ENCODE assay signal across 8 mouse cellular contexts in the genomic region with DNA sequence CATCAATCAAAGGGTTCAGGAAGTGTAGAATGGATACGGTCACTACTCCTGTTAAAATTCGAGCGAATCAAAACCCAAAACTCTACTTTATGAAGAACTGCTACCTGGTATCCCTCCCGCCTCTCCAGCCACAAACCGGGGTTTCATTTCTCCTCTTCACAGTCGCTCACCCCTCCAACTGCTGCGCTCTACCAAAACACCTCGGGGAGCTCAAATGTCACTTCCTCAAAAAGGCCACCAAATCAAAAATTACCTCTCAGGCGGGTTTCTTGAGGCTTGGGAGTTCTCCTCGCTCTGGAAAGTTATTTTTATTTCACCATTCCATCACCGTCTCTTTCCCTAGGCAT. TPM values are rescaled to one million over a fixed set of nuclear protein-coding genes. Genes with fewer than 3 reads are reported as not detected.
A peak's percentile ranks its signal among the peaks of the same experiment; 100 is the strongest.
DNase-seq lines count a peak whose midpoint lies in the region; ATAC-seq and TF ChIP-seq lines count a peak whose summit lies in the region.

No protein-coding gene starts in this region.

- peaks cover 8% of the 10 kb centered on the region for H3K27me3 ChIP-seq in forebrain, embryonic 11.5 days (ENCODE audit: control insufficient read depth, insufficient read depth, low read length)
- no peaks in the 10 kb centered on the region for H3K27me3 ChIP-seq in liver, adult 2 months (ENCODE audit: control insufficient read depth, insufficient read depth, low read length)
- peaks cover 20% of the 10 kb centered on the region for H3K27me3 ChIP-seq in neural tube, embryonic 14.5 days (ENCODE audit: control insufficient read depth, insufficient read depth, low read length)

- no peak for TF ChIP-seq POLR2A in liver, adult 2 months (IDR thresholded peaks at IDR 0.05; ENCODE audit: extremely low read depth, insufficient read depth, low read length)

- WGBS in forebrain, embryonic 11.5 days = under 1% methylated on average over 11 of the region's 11 CpGs
- WGBS in liver, adult 2 months = 2% methylated on average over 11 of the region's 11 CpGs
- 2% methylated on average over 11 of the region's 11 CpGs for WGBS in neural tube, embryonic 14.5 days

- H3K27ac ChIP-seq in forebrain, embryonic 11.5 days (ENCODE audit: low read depth, low read length) = no peak overlapping the region
- H3K27ac ChIP-seq in liver, adult 2 months (replicated peaks; ENCODE audit: insufficient read depth, low read depth, low read length) = no peak overlapping the region
- no peak overlapping the region for H3K27ac ChIP-seq in neural tube, embryonic 14.5 days (ENCODE audit: low read depth, low read length)

- H3K9ac ChIP-seq in forebrain, embryonic 11.5 days (ENCODE audit: low read length) = peak overlapping the region; percentile 56
- H3K9ac ChIP-seq in liver, adult 2 months (ENCODE audit: low read depth, low read length) = no peak overlapping the region; the same call in 1 of the 2 replicates
- peak overlapping the region; percentile 42; the same call in 1 of the 2 replicates for H3K9ac ChIP-seq in neural tube, embryonic 14.5 days (replicated peaks; ENCODE audit: low read depth, low read length)

- ATAC-seq in forebrain, embryonic 11.5 days (replicated peaks; ENCODE audit: low FRiP score) = no peak
- ATAC-seq in neural tube, embryonic 14.5 days (ENCODE audit: low read depth) = no peak

- no peaks in the 10 kb centered on the region for H3K36me3 ChIP-seq in forebrain, embryonic 11.5 days (ENCODE audit: control insufficient read depth, insufficient read depth, low read length)
- no peaks in the 10 kb centered on the region for H3K36me3 ChIP-seq in liver, adult 2 months (ENCODE audit: control insufficient read depth, insufficient read depth, low read length)
- H3K36me3 ChIP-seq in neural tube, embryonic 14.5 days (ENCODE audit: control insufficient read depth, insufficient read depth, low read length) = no peaks in the 10 kb centered on the region

- DNase-seq in retina, postnatal 1 day = peak; percentile 11
- DNase-seq in retina, embryonic 14.5 days (ENCODE audit: low spot score) = no peak
- no peak for DNase-seq in forebrain, embryonic 11.5 days (ENCODE audit: low spot score)
- DNase-seq in liver, adult 2 months (ENCODE audit: extremely low read depth, low read depth, low spot score) = peak; percentile 3
- DNase-seq in urinary bladder, postnatal 36 days (ENCODE audit: low spot score in 2 of 2) = no peak
- DNase-seq in frontal cortex, postnatal 36 days (ENCODE audit: low spot score in 2 of 2) = no peak
- DNase-seq in layer of hippocampus, adult 11-12 months (ENCODE audit: low spot score) = no peak

- H3K79me2 ChIP-seq in liver, adult 2 months (ENCODE audit: control insufficient read depth, insufficient read depth, low read length) = no peaks in the 10 kb centered on the region

- peak overlapping the region; percentile 96 for H3K4me2 ChIP-seq in forebrain, embryonic 11.5 days (ENCODE audit: low read depth, low read length, severe bottlenecking)
- H3K4me2 ChIP-seq in neural tube, embryonic 14.5 days (ENCODE audit: low read depth, low read length) = peak overlapping the region; percentile 99

- H3K4me3 ChIP-seq in forebrain, embryonic 11.5 days (ENCODE audit: low read depth, low read length) = peak overlapping the region; percentile 62
- H3K4me3 ChIP-seq in liver, adult 2 months (ENCODE audit: insufficient read depth, low read depth, low read length) = peak overlapping the region; percentile 81
- H3K4me3 ChIP-seq in neural tube, embryonic 14.5 days (ENCODE audit: low read depth, low read length) = peak overlapping the region; percentile 53

- H3K9me3 ChIP-seq in forebrain, embryonic 11.5 days (ENCODE audit: control insufficient read depth, low read length) = no peaks in the 10 kb centered on the region
- no peaks in the 10 kb centered on the region for H3K9me3 ChIP-seq in neural tube, embryonic 14.5 days (ENCODE audit: control insufficient read depth, low read length)

- peaks cover 4% of the 10 kb centered on the region; the same call in 1 of the 2 replicates for H3K4me1 ChIP-seq in forebrain, embryonic 11.5 days (replicated peaks; ENCODE audit: control insufficient read depth, insufficient read depth, low read length)
- H3K4me1 ChIP-seq in liver, adult 2 months (ENCODE audit: control insufficient read depth, insufficient read depth, low read length) = no peaks in the 10 kb centered on the region
- H3K4me1 ChIP-seq in neural tube, embryonic 14.5 days (ENCODE audit: control insufficient read depth, insufficient read depth, low read length) = peaks cover 5% of the 10 kb centered on the region; the same call in 1 of the 2 replicates

- TF ChIP-seq CTCF in liver, adult 2 months (IDR thresholded peaks at IDR 0.05; ENCODE audit: low read depth, low read length) = no peak

RNA-seq across cellular contexts. Expression of a gene that starts 0.6 kb away (rescaled TPM):
- 0.17 TPM in 1 of 2 replicates, not detected in the other for polyA plus RNA-seq in forebrain, embryonic 11.5 days (2014; fragmentation: Nextera tagmentation; extraction: Ambion mirVana)
- total RNA-seq in liver, adult 2 months (2014; rRNA removed) = 0.92 and 4.1 TPM in 2 replicates
- 2.3 and 3.8 TPM in 2 replicates for polyA plus RNA-seq in liver, adult 2 months (2012; rRNA removed)
- 0.29 TPM in 1 of 2 replicates, not detected in the other for polyA plus RNA-seq in neural tube, embryonic 14.5 days (2014; fragmentation: Nextera tagmentation; extraction: Ambion mirVana)

Comparison
In these comparisons a context has a peak if more than half of its experiments do, and no peak if none do; other contexts are left out.
1. DNase-seq: peak in retina, postnatal 1 day (single experiment) and liver, adult 2 months (single experiment); none in retina, embryonic 14.5 days (single experiment), forebrain, embryonic 11.5 days (single experiment), urinary bladder, postnatal 36 days (0 of 2), frontal cortex, postnatal 36 days (0 of 2) and layer of hippocampus, adult 11-12 months (single experiment).
2. Peak in every context shown above with its lines, with median percentiles within 50 percentile points of each other: H3K4me3 ChIP-seq.